Mouse (Mus musculus) liver, adult 2 months (tissue): ENCODE results near the gene Znhit2.

Experiments
- CTCF ChIP-seq: fragments of 200-500 bp; IDR thresholded peaks from 2 replicates; pipeline ENCODE4 v1.5.1; 2011; ENCODE audit warnings: low read depth, low read length, control low read depth
- POLR2A ChIP-seq: fragments of 200-500 bp; IDR thresholded peaks from 2 replicates; pipeline ENCODE4 v1.6.1; 2011; ENCODE audit warnings: low read length, control low read depth; ENCODE audit not compliant: insufficient read depth; ENCODE audit errors: extremely low read depth

GRCm38 (mm10) chr19:6040002-6040401, 21.0 kb upstream of the Znhit2 start:
- TF ChIP-seq POLR2A (no peak), CTCF (no peak)
